Mouse (Mus musculus) hindbrain, embryonic 11.5 days (tissue): ENCODE measurements around the gene Qk. TPM values are rescaled to one million over a fixed set of nuclear protein-coding genes. Genes with fewer than 3 reads are reported as not detected.

Source experiments
- ATAC-seq: fragments of 200-750 bp; cut with Nextera tagmentation; 2 replicates; pipeline ENCODE4 v1.8.0; 2017; ENCODE audit warnings: mild to moderate bottlenecking, moderate TSS enrichment, moderate library complexity; ENCODE audit not compliant: low FRiP score
- DNase-seq: peaks from one replicate; pipeline ENCODE4 v3.0.0-alpha.2; 2015; ENCODE audit warnings: low spot score
- H3K27ac ChIP-seq: fragments of 300-500 bp; sonication (generic); 2 replicates; pipeline ENCODE4 v1.5.1; 2014; ENCODE audit warnings: mild to moderate bottlenecking, low read depth, low read length
- H3K27me3 ChIP-seq: fragments of 300-500 bp; sonication (generic); 2 replicates; pipeline ENCODE4 v1.6.1; 2014; ENCODE audit warnings: mild to moderate bottlenecking, low read length, moderate library complexity, mixed read lengths; ENCODE audit not compliant: control insufficient read depth, insufficient read depth
- H3K36me3 ChIP-seq: fragments of 300-500 bp; sonication (generic); 2 replicates; pipeline ENCODE4 v1.6.1; 2014; ENCODE audit warnings: mild to moderate bottlenecking, low read length, moderate library complexity, mixed read lengths; ENCODE audit not compliant: control insufficient read depth, insufficient read depth
- H3K4me1 ChIP-seq: fragments of 300-500 bp; sonication (generic); replicated peaks from 2 replicates; pipeline ENCODE4 v1.6.1; 2014; ENCODE audit warnings: low read length, mixed read lengths; ENCODE audit not compliant: control insufficient read depth, insufficient read depth
- H3K4me2 ChIP-seq: fragments of 300-500 bp; sonication (generic); replicated peaks from 2 replicates; pipeline ENCODE4 v1.6.1; 2014; ENCODE audit warnings: mild to moderate bottlenecking, low read depth, low read length
- H3K4me3 ChIP-seq: fragments of 300-500 bp; sonication (generic); 2 replicates; pipeline ENCODE4 v1.5.1; 2014; ENCODE audit warnings: low read depth, low read length
- H3K9ac ChIP-seq: fragments of 300-500 bp; sonication (generic); 2 replicates; pipeline ENCODE4 v1.6.1; 2014; ENCODE audit warnings: low read depth, low read length
- H3K9me3 ChIP-seq: fragments of 300-500 bp; sonication (generic); 2 replicates; pipeline ENCODE4 v1.6.1; 2016; ENCODE audit warnings: low read length; ENCODE audit not compliant: control insufficient read depth
- WGBS: fragments of 180-500 bp; shearing (Covaris S2); extraction: QIAGEN DNeasy Blood & Tissue Kit; methylation state at CpG from one replicate; pipeline ENCODE4 v1.1.7; 2014; 5-methylcytosine and 5-hydroxymethylcytosine counted together
- polyA plus RNA-seq: library from polyadenylated mRNA; unstranded; fragments of >200 nt; fragmentation: Nextera tagmentation; extraction: Ambion mirVana; gene quantifications from 2 replicates; pipeline ENCODE4 v1.2.1, GENCODE M21; 2014

Gene Qk
- polyA plus RNA-seq, 1 experiment from 2014 or later: 76.5 TPM

GRCm38 (mm10) chr17:10319431-10319684, 296 bp downstream of the Qk start:
- peak overlapping the region; percentile 19; the same call in 1 of the 2 replicates for H3K4me2 ChIP-seq
- H3K9ac ChIP-seq: peak overlapping the region; percentile 99
- peak overlapping the region; percentile 72 for H3K4me3 ChIP-seq
- DNase-seq: no peak
- WGBS: under 1% methylated on average over 21 of the region's 46 CpGs
- peak overlapping the region; percentile 100 for H3K27ac ChIP-seq
- ATAC-seq: 0 out of 2 replicates have a peak, but pooled peaks have one; percentile 2
- H3K36me3 ChIP-seq: no peaks in the 10 kb centered on the region
- no peaks in the 10 kb centered on the region for H3K9me3 ChIP-seq
- H3K4me1 ChIP-seq: 0 out of 2 replicates have a peak, but pooled peaks cover 4% of the 10 kb centered on the region
- no peaks in the 10 kb centered on the region for H3K27me3 ChIP-seq

- Histone ChIP-seq H3K27ac (peak overlapping the region; percentile 100), H3K4me3 (peak overlapping the region; percentile 72), H3K9me3 (no peaks in the 10 kb centered on the region), H3K4me2 (peak overlapping the region; percentile 41; the same call in 1 of the 2 replicates), H3K27me3 (no peaks in the 10 kb centered on the region), H3K4me1 (0 out of 2 replicates have a peak, but pooled peaks cover 4% of the 10 kb centered on the region), H3K9ac (peak overlapping the region; percentile 99), H3K36me3 (no peaks in the 10 kb centered on the region)
- under 1% methylated on average over 43 of the region's 153 CpGs for WGBS
- DNase-seq (peak; percentile 76), ATAC-seq (peak; percentile 36; the same call in 1 of the 2 replicates)
Observed at GRCm38 (mm10) chr17:10318561-10319430, 858 bp downstream of the Qk start.

DNA sequence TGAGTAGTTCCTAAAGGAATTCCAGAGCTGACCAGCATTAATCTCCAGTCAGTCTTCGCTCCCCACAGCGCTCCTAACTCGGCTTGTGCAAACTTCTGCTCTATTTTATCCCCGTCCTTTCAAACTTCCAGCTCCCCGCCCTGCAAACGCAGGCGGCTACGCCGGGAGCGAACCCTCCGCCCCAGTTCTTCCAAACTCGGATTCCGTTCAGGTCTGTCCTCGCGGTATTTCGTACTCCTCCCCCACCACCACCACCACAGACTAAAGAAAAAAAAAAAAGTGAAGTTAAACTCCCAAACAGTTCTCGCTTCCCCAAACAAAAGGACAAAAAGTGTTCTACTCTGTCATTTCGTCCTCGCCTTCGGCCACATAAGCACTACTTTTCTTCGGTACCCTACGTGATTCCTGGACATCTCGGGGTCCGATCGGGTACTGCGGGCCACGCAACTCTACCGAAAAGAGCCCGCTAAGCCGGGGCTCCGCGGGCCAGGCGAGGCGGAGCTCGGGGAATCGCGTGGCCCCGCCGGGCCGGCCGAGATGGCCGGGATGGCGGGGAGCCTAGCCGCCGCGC, 1.6 kb downstream of the Qk start:
- WGBS: under 1% methylated on average over 33 of the region's 46 CpGs
- Histone ChIP-seq H3K9me3 (no peaks in the 10 kb centered on the region), H3K4me3 (peak overlapping the region; percentile 72), H3K4me2 (peak overlapping the region; percentile 41), H3K27me3 (no peaks in the 10 kb centered on the region), H3K36me3 (no peaks in the 10 kb centered on the region), H3K27ac (peak overlapping the region; percentile 100), H3K9ac (peak overlapping the region; percentile 99), H3K4me1 (0 out of 2 replicates have a peak, but pooled peaks cover 4% of the 10 kb centered on the region)
- DNase-seq: peak; percentile 72
- ATAC-seq: no peak

DNA sequence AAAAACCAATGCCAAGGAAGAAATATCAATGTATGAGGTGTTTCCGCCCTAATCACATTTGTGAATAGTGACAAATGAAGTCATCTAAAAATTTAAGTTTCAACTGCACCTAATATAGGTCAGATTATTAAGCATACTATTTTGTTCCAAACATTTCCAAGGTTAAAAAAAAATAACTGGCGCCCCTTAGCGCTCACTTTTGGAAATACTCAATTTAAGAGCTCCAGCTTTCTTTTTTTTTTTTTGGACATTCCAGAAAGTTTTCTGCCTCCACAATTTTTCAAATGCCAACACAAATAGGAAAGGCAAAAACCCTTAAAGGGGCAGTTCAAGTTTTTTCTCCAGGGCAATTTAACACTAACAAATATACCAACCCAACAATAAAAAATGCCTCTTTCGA, 2.5 kb downstream of the Qk start:
- ATAC-seq (no peak), DNase-seq (peak; percentile 81)
- H3K27ac ChIP-seq: peak overlapping the region; percentile 100
- 1% methylated on average over 4 of the region's 4 CpGs for WGBS
- peak overlapping the region; percentile 72 for H3K4me3 ChIP-seq
- 0 out of 2 replicates have a peak, but pooled peaks cover 4% of the 10 kb centered on the region for H3K4me1 ChIP-seq
- no peaks in the 10 kb centered on the region for H3K36me3 ChIP-seq
- peak overlapping the region; percentile 99 for H3K9ac ChIP-seq
- H3K27me3 ChIP-seq: no peaks in the 10 kb centered on the region
- H3K9me3 ChIP-seq: no peaks in the 10 kb centered on the region
- peak overlapping the region; percentile 41 for H3K4me2 ChIP-seq

DNA sequence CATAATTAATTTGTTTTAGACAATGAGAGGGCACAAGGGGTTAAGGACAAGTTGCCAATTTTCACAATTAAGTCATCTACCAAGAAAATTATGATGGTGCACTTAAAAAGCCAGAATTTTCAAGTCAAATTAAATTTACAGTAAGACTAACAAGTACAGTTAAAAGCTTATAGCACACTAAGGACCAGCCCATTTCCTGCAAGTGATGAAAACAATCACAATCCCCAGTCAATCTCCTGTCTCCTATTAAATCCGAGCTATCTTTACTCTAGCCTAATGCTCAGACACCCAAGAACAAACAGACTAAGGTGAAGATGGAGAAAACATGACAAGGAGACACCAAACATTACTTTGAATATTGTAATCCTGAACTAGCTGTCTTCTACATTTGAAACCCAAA, 3.2 kb downstream of the Qk start:
- peak overlapping the region; percentile 51 for H3K27ac ChIP-seq
- H3K27me3 ChIP-seq: no peaks in the 10 kb centered on the region
- DNase-seq (no peak), ATAC-seq (no peak)
- H3K4me3 ChIP-seq: peak overlapping the region; percentile 36
- no peaks in the 10 kb centered on the region for H3K36me3 ChIP-seq
- H3K9ac ChIP-seq: peak overlapping the region; percentile 32
- H3K4me1 ChIP-seq: no peaks in the 10 kb centered on the region
- H3K4me2 ChIP-seq: peak overlapping the region; percentile 41
- 6% methylated on average over 1 of the region's 1 CpGs for WGBS
- H3K9me3 ChIP-seq: no peaks in the 10 kb centered on the region

GRCm38 (mm10) chr17:10310046-10310445, 9.6 kb downstream of the Qk start:
- Histone ChIP-seq H3K27me3 (no peaks in the 10 kb centered on the region), H3K9ac (no peak overlapping the region), H3K27ac (no peak overlapping the region), H3K36me3 (no peaks in the 10 kb centered on the region), H3K4me1 (0 out of 2 replicates have a peak, but pooled peaks cover 3% of the 10 kb centered on the region), H3K4me3 (no peak overlapping the region), H3K4me2 (no peak overlapping the region), H3K9me3 (no peaks in the 10 kb centered on the region)
- 64% methylated on average over 1 of the region's 1 CpGs for WGBS
- DNase-seq (no peak), ATAC-seq (no peak)

DNA sequence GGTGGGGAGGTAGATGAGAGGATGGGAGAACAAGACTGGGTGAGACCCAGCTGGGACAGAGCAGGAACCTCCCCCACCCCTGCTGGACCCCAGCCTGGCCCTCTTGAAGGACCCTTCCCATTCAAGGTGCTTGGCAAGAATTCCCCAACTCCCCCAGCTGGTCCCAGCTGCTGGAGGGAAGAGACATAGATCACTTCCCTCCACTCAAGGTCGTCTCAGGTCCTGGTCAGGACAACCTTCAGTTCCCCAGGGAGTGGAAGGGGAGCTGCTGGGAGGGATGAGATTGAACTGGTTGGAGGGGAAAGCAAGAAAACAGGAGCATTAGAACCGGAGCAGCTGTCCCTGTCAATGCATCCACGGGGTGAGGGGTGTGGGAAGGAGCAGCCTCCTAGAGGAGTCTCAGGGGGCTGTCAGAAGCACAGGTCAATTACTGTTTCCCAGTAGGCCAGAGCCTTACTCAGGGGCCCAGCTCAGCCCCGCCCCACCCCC, 10.5 kb downstream of the Qk start:
- 26% methylated on average over 4 of the region's 4 CpGs for WGBS
- Histone ChIP-seq H3K4me3 (no peak overlapping the region; the same call in 1 of the 2 replicates), H3K27ac (peak overlapping the region; percentile 30; the same call in 1 of the 2 replicates), H3K9me3 (no peaks in the 10 kb centered on the region), H3K27me3 (no peaks in the 10 kb centered on the region), H3K9ac (no peak overlapping the region), H3K4me1 (0 out of 2 replicates have a peak, but pooled peaks cover 3% of the 10 kb centered on the region), H3K36me3 (no peaks in the 10 kb centered on the region), H3K4me2 (peak overlapping the region; percentile 22)
- ATAC-seq (peak; percentile 64; the same call in 1 of the 2 replicates), DNase-seq (peak; percentile 50)

- WGBS: 82% methylated on average over 2 of the region's 2 CpGs
- H3K4me2 ChIP-seq: no peak overlapping the region
Observed at GRCm38 (mm10) chr17:10306424-10306823, 13.2 kb downstream of the Qk start.

More at GRCm38 (mm10) chr17:10306424-10306823, 13.2 kb downstream of the Qk start:
- no peak for ATAC-seq
- H3K27me3 ChIP-seq: no peaks in the 10 kb centered on the region
- no peak overlapping the region for H3K4me3 ChIP-seq
- H3K4me1 ChIP-seq: 0 out of 2 replicates have a peak, but pooled peaks cover 3% of the 10 kb centered on the region
- H3K9me3 ChIP-seq: no peaks in the 10 kb centered on the region
- no peak overlapping the region for H3K9ac ChIP-seq
- DNase-seq: no peak
- H3K27ac ChIP-seq: no peak overlapping the region
- H3K36me3 ChIP-seq: no peaks in the 10 kb centered on the region
